Mouse (Mus musculus): Measurements from ENCODE around the gene Cped1.

DNA sequence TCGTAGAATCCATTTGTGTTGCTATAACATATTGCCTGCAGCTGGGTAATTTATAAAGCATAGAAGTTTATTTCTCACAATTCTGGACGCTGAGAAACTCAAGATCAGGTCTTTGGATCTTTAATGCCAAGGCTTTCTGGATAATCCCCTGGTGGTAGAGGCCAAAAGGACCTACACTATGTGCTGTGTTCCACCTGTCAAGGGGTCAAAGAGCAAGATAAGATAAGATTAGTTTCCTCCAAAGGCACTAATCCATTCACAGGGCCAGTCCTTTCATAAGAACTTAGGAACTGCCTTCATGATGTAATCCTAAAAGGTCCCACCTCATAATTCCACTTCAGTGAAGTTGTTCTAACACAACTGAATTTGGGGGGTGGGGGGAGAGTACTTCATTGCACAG is 162.8 kb downstream of the Cped1 start:
- TF ChIP-seq CTCF (IDR thresholded peaks at IDR 0.05; ENCODE audit: insufficient read depth, low read depth, low read length) (no peak), POLR2A (IDR thresholded peaks at IDR 0.05; ENCODE audit: insufficient read depth, low read depth, low read length) (no peak)

Measured in olfactory bulb, adult 2 months (tissue).